Mouse (Mus musculus) neural tube, embryonic 11.5 days (tissue): ENCODE results near the gene C1qbp. TPM values are rescaled to one million over a fixed set of nuclear protein-coding genes. Genes with fewer than 3 reads are reported as not detected.

Experiments used
- ATAC-seq: fragments of 200-750 bp; cut with Nextera tagmentation; 2 replicates; pipeline ENCODE4 v1.8.0; 2017; ENCODE audit warnings: moderate number of reproducible peaks, mild to moderate bottlenecking, moderate TSS enrichment, moderate library complexity; ENCODE audit not compliant: insufficient read depth, low FRiP score, low TSS enrichment
- DNase-seq: peaks from one replicate; pipeline ENCODE4 v3.0.0-alpha.2; 2015; ENCODE audit warnings: low spot score
- H3K27ac ChIP-seq: fragments of 300-500 bp; sonication (generic); 2 replicates; pipeline ENCODE4 v1.5.1; 2014; ENCODE audit warnings: low read depth, mild to moderate bottlenecking, low read length
- H3K27me3 ChIP-seq: fragments of 300-500 bp; sonication (generic); 2 replicates; pipeline ENCODE4 v1.6.1; 2014; ENCODE audit warnings: mild to moderate bottlenecking, low read length, mixed read lengths; ENCODE audit not compliant: control insufficient read depth, insufficient read depth
- H3K36me3 ChIP-seq: fragments of 300-500 bp; sonication (generic); 2 replicates; pipeline ENCODE4 v1.6.1; 2014; ENCODE audit warnings: mild to moderate bottlenecking, low read length, moderate library complexity, mixed read lengths; ENCODE audit not compliant: control insufficient read depth, insufficient read depth
- H3K4me1 ChIP-seq: fragments of 300-500 bp; sonication (generic); 2 replicates; pipeline ENCODE4 v1.6.1; 2014; ENCODE audit warnings: low read length, mixed read lengths; ENCODE audit not compliant: control insufficient read depth, insufficient read depth
- H3K4me2 ChIP-seq: fragments of 300-500 bp; sonication (generic); 2 replicates; pipeline ENCODE4 v1.6.1; 2014; ENCODE audit warnings: low read depth, mild to moderate bottlenecking, moderate library complexity
- H3K4me3 ChIP-seq: fragments of 300-500 bp; sonication (generic); 2 replicates; pipeline ENCODE4 v1.5.1; 2014; ENCODE audit warnings: low read depth, low read length
- H3K9ac ChIP-seq: fragments of 300-500 bp; sonication (generic); 2 replicates; pipeline ENCODE4 v1.6.1; 2014; ENCODE audit warnings: mild to moderate bottlenecking, low read length
- H3K9me3 ChIP-seq: fragments of 300-500 bp; sonication (generic); 2 replicates; pipeline ENCODE4 v1.6.1; 2016; ENCODE audit warnings: low read length; ENCODE audit not compliant: control insufficient read depth
- WGBS: fragments of 180-500 bp; shearing (Covaris S2); extraction: QIAGEN DNeasy Blood & Tissue Kit; methylation state at CpG from one replicate; pipeline ENCODE4 v1.1.7; 2014; 5-methylcytosine and 5-hydroxymethylcytosine counted together
- polyA plus RNA-seq: library from polyadenylated mRNA; unstranded; fragments of >200 nt; fragmentation: Nextera tagmentation; extraction: Ambion mirVana; gene quantifications from 2 replicates; pipeline ENCODE4 v1.2.1, GENCODE M21; 2014

The C1qbp gene
- polyA plus RNA-seq, 1 experiment from 2014 or later: 247 TPM

DNA sequence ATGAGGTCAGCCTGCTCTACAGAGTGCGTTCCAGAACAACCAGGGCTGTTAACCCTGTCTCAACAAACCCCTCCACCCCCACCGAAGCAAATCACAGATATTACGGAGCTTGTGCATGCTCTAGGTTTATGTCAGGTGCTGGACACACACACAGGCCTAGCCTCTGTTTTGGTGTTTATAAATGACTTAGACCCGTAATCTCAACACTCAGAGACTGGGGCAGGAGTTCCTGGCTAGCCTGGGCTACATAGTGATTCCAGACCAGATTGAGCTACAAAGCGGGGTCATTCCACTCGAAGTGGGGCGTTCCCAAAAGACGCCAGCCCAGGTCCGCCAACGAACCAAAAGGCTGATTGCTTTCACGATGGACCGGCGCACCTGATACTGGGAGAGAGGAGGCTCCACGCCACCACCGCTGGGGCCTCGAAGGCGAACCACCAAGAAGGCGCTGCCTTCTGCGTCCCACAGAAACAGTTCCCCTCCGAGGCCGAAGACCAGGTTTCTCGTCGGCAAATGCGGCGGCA, 13.5 kb downstream of the C1qbp start:
- WGBS: 2% methylated on average over 25 of the region's 25 CpGs
- no peaks in the 10 kb centered on the region for H3K27me3 ChIP-seq
- H3K4me3 ChIP-seq: peak overlapping the region; percentile 93
- no peaks in the 10 kb centered on the region for H3K9me3 ChIP-seq
- peak overlapping the region; percentile 72 for H3K4me2 ChIP-seq
- H3K27ac ChIP-seq: peak overlapping the region; percentile 73; the same call in 1 of the 2 replicates
- peaks cover 8% of the 10 kb centered on the region; the same call in 1 of the 2 replicates for H3K4me1 ChIP-seq
- ATAC-seq: no peak
- DNase-seq: no peak
- peaks cover 6% of the 10 kb centered on the region for H3K36me3 ChIP-seq
- peak overlapping the region; percentile 89 for H3K9ac ChIP-seq

- no peaks in the 10 kb centered on the region for H3K27me3 ChIP-seq
- no peak overlapping the region for H3K9ac ChIP-seq
- DNase-seq: no peak
- peaks cover 8% of the 10 kb centered on the region for H3K36me3 ChIP-seq
- WGBS: 76% methylated on average over 4 of the region's 4 CpGs
- ATAC-seq: no peak
- H3K9me3 ChIP-seq: no peaks in the 10 kb centered on the region
- no peak overlapping the region for H3K4me3 ChIP-seq
- H3K27ac ChIP-seq: no peak overlapping the region
- H3K4me1 ChIP-seq: peaks cover 8% of the 10 kb centered on the region; the same call in 1 of the 2 replicates
- H3K4me2 ChIP-seq: no peak overlapping the region
These were observed 18.5 kb downstream of the C1qbp start for GRCm38 (mm10) chr11:70964222-70964907.

GRCm38 (mm10) chr11:70960786-70961554, 21.9 kb downstream of the C1qbp start:
- H3K4me2 ChIP-seq: no peak overlapping the region
- H3K36me3 ChIP-seq: peaks cover 20% of the 10 kb centered on the region
- ATAC-seq (no peak), DNase-seq (no peak)
- no peak overlapping the region for H3K9ac ChIP-seq
- WGBS: 94% methylated on average over 5 of the region's 5 CpGs
- H3K4me3 ChIP-seq: no peak overlapping the region
- no peak overlapping the region for H3K27ac ChIP-seq
- no peaks in the 10 kb centered on the region for H3K27me3 ChIP-seq
- H3K9me3 ChIP-seq: no peaks in the 10 kb centered on the region
- H3K4me1 ChIP-seq: no peaks in the 10 kb centered on the region

DNA sequence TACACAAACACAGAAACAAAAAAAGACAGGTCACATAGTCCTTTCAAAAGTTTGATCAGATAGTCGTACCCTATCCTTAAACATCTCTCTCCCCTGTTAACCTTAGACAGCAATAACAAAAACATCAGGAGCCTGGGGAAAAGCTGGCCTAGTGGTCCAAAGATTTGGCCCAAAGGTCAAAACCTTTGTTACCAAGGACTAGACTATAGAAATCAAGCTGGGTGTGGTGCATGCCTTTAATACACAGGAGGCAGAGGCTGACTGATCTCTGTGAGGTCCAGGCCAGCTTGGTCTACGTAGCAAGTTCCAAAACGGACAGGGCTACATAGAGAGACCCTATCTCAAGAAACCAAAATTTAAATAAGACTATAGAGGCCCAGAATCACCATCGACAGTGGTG, 28.1 kb downstream of the C1qbp start:
- Histone ChIP-seq H3K4me3 (no peak overlapping the region), H3K9me3 (no peaks in the 10 kb centered on the region), H3K27me3 (no peaks in the 10 kb centered on the region), H3K4me2 (no peak overlapping the region), H3K4me1 (no peaks in the 10 kb centered on the region), H3K9ac (no peak overlapping the region), H3K27ac (no peak overlapping the region), H3K36me3 (peaks cover 24% of the 10 kb centered on the region)
- ATAC-seq: no peak
- DNase-seq: no peak
- 94% methylated on average over 4 of the region's 4 CpGs for whole genome bisulfite sequencing

DNA sequence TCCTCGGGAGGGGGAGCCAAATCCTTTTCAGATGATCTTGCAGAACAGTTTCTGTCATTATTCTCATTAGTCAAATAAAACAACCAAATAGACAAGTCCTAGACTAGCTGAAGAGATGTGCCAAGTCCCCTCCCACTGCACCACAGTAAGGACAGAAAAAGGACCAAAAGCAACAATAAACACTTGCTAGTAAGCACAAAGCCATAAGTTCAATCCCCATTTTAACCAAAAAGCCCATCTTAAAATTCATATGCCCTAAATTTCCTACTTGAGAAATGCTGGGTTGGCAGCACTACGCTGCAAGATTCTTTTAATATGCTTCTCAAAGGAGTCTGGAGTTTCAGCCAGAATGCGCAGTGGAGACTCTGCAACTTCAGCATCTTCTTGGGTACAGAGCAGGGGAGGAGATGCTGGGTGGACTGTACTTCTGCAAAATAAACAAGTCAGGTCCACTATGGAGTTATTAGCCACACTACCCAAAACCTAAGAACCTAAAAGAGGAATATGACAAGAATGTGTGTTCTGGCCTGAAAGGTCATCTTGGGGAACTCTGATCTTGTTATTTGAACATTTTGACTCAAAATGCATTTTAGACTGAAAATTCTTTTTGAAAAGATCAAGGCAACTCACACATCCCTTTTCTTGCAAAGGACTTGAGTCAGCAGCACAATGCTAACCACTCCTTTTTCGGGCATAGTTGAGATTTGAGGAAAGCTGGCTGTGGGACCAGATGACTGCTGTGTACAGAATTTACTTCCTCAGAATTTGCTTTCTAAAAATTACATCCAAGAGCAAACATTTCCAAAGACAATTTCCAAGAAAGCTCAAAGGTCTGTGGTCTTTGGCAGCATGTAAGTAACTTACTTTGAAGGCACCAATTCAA, 37.6 kb downstream of the C1qbp start:
- Histone ChIP-seq H3K4me2 (no peak overlapping the region), H3K36me3 (peaks cover 14% of the 10 kb centered on the region), H3K27me3 (no peaks in the 10 kb centered on the region), H3K9me3 (no peaks in the 10 kb centered on the region), H3K9ac (no peak overlapping the region), H3K27ac (no peak overlapping the region), H3K4me1 (no peaks in the 10 kb centered on the region), H3K4me3 (no peak overlapping the region)
- WGBS: 94% methylated on average over 4 of the region's 4 CpGs
- ATAC-seq (no peak), DNase-seq (no peak)

GRCm38 (mm10) chr11:70943651-70944050, 39.2 kb downstream of the C1qbp start:
- WGBS: 95% methylated on average over 7 of the region's 7 CpGs
- ATAC-seq (no peak), DNase-seq (no peak)
- Histone ChIP-seq H3K9ac (no peak overlapping the region), H3K27ac (no peak overlapping the region), H3K4me3 (no peak overlapping the region), H3K9me3 (no peaks in the 10 kb centered on the region), H3K4me1 (no peaks in the 10 kb centered on the region), H3K36me3 (peaks cover 10% of the 10 kb centered on the region), H3K4me2 (no peak overlapping the region), H3K27me3 (no peaks in the 10 kb centered on the region)

- H3K4me3 ChIP-seq: no peak overlapping the region
- H3K4me2 ChIP-seq: no peak overlapping the region
- no peak overlapping the region for H3K9ac ChIP-seq
- peaks cover 8% of the 10 kb centered on the region for H3K36me3 ChIP-seq
- no peaks in the 10 kb centered on the region for H3K9me3 ChIP-seq
- H3K27me3 ChIP-seq: no peaks in the 10 kb centered on the region
- 87% methylated on average over 1 of the region's 1 CpGs for WGBS
- DNase-seq (no peak), ATAC-seq (no peak)
- H3K4me1 ChIP-seq: no peaks in the 10 kb centered on the region
- no peak overlapping the region for H3K27ac ChIP-seq
These were observed 40.2 kb downstream of the C1qbp start for GRCm38 (mm10) chr11:70942596-70942995.

GRCm38 (mm10) chr11:70935316-70935715, 47.5 kb downstream of the C1qbp start:
- no peak overlapping the region for H3K4me2 ChIP-seq
- no peaks in the 10 kb centered on the region for H3K27me3 ChIP-seq
- H3K4me3 ChIP-seq: no peak overlapping the region
- no peak for ATAC-seq
- WGBS: 93% methylated on average over 7 of the region's 7 CpGs
- DNase-seq: no peak
- H3K9ac ChIP-seq: no peak overlapping the region
- no peaks in the 10 kb centered on the region for H3K4me1 ChIP-seq
- H3K27ac ChIP-seq: no peak overlapping the region
- H3K9me3 ChIP-seq: no peaks in the 10 kb centered on the region
- peaks cover 8% of the 10 kb centered on the region for H3K36me3 ChIP-seq
